Mouse (Mus musculus): ENCODE data around the gene Arl3.

- TF ChIP-seq CTCF (IDR thresholded peaks at IDR 0.05; ENCODE audit: insufficient read depth, low read depth, low read length) = no peak
- no peak for TF ChIP-seq POLR2A (IDR thresholded peaks at IDR 0.05; ENCODE audit: insufficient read depth, low read depth, low read length)
Measured at GRCm38 (mm10) chr19:46517529-46518351, 55.3 kb downstream of the Arl3 start.
